Mouse (Mus musculus): ENCODE results near the gene Cpvl. TPM values are rescaled to one million over a fixed set of nuclear protein-coding genes. Genes with fewer than 3 reads are reported as not detected.

Cpvl gene
- total and polyA plus RNA-seq, 3 experiments, result not detected

GRCm38 (mm10) chr6:54018038-54018437 is 39.6 kb upstream of the Cpvl start:
- TF ChIP-seq POLR2AphosphoS2 (IDR thresholded peaks at IDR 0.05; ENCODE audit: low read length) (no peak), MAX (IDR thresholded peaks at IDR 0.05; ENCODE audit: low read length) (no peak), ZKSCAN1 (IDR thresholded peaks at IDR 0.05; ENCODE audit: low read depth, low read length) (no peak), ETS1 (IDR thresholded peaks at IDR 0.05; ENCODE audit: low read depth, low read length) (no peak), MEF2A (IDR thresholded peaks at IDR 0.05; ENCODE audit: extremely low read depth, insufficient replicate concordance, low read depth, low read length, poor library complexity, severe bottlenecking) (no peak), KAT2A (conservative IDR thresholded peaks at IDR 0.05; ENCODE audit: low read depth, low read length) (no peak), CTCF (IDR thresholded peaks at IDR 0.05 in 2 of 3, conservative IDR thresholded peaks at IDR 0.05 in 1 of 3; ENCODE audit: control insufficient read depth in 1 of 3, insufficient read depth in 1 of 3, low read depth in 2 of 3, low read length in 3 of 3, poor library complexity in 1 of 3, severe bottlenecking in 1 of 3) (no peak), E2F4 (IDR thresholded peaks at IDR 0.05; ENCODE audit: borderline replicate concordance, low read depth, low read length) (no peak), TAL1 (IDR thresholded peaks at IDR 0.05; ENCODE audit: low read length) (no peak), EP300 (IDR thresholded peaks at IDR 0.05; ENCODE audit: low read depth in 1 of 2, low read length in 2 of 2) (no peak), CHD2 (IDR thresholded peaks at IDR 0.05; ENCODE audit: low read length) (no peak), NELFE (IDR thresholded peaks at IDR 0.05; ENCODE audit: low read depth, low read length) (no peak), MAZ (IDR thresholded peaks at IDR 0.05; ENCODE audit: low read depth, low read length) (no peak), ELF1 (IDR thresholded peaks at IDR 0.05; ENCODE audit: low read depth, low read length) (no peak), POLR2AphosphoS5 (IDR thresholded peaks at IDR 0.05; ENCODE audit: borderline replicate concordance, low read depth, low read length) (no peak), ZC3H11A (IDR thresholded peaks at IDR 0.05; ENCODE audit: low read depth, low read length) (no peak), USF1 (IDR thresholded peaks at IDR 0.05; ENCODE audit: low read depth, low read length) (no peak), GABPA (IDR thresholded peaks at IDR 0.05; ENCODE audit: low read depth, low read length) (no peak), BHLHE40 (IDR thresholded peaks at IDR 0.05; ENCODE audit: borderline replicate concordance, low read depth, low read length) (no peak), MAFK (IDR thresholded peaks at IDR 0.05; ENCODE audit: borderline replicate concordance, low read depth, low read length) (no peak)
- no peak overlapping the region for H3K4me3 ChIP-seq (ENCODE audit: control insufficient read depth in 1 of 2, insufficient read depth in 1 of 2, low read depth in 2 of 2, low read length in 2 of 2)
- H3K36me3 ChIP-seq (ENCODE audit: control insufficient read depth in 1 of 2, insufficient read depth in 2 of 2, low read length in 2 of 2), result no peaks in the 10 kb centered on the region
- H3K9me3 ChIP-seq (replicated peaks; ENCODE audit: insufficient read depth, low read length), result no peaks in the 10 kb centered on the region
- no peak overlapping the region for H3K9ac ChIP-seq (ENCODE audit: control insufficient read depth, low read depth, low read length, poor library complexity, severe bottlenecking)
- H3K27me3 ChIP-seq (ENCODE audit: control insufficient read depth in 1 of 2, insufficient read depth in 2 of 2, low read length in 2 of 2), result no peaks in the 10 kb centered on the region
- no peak overlapping the region for H3K27ac ChIP-seq (ENCODE audit: control insufficient read depth, low read depth, low read length)
- no peaks in the 10 kb centered on the region for H3K79me2 ChIP-seq (ENCODE audit: control insufficient read depth, insufficient read depth, low read length, poor library complexity)
- H3K4me1 ChIP-seq (ENCODE audit: control insufficient read depth in 1 of 2, insufficient read depth in 2 of 2, low read length in 2 of 2), result no peaks in the 10 kb centered on the region
- DNase-seq (ENCODE audit: low read depth, low spot score), result no peak

- no peak overlapping the region for H3K9ac ChIP-seq (ENCODE audit: control insufficient read depth, low read depth, low read length, poor library complexity, severe bottlenecking)
- no peaks in the 10 kb centered on the region for H3K36me3 ChIP-seq (ENCODE audit: control insufficient read depth in 1 of 2, insufficient read depth in 2 of 2, low read length in 2 of 2)
- TF ChIP-seq CHD1 (IDR thresholded peaks at IDR 0.05; ENCODE audit: low read depth, low read length) (no peak), ZNF384 (IDR thresholded peaks at IDR 0.05; ENCODE audit: low read depth, low read length) (no peak), RAD21 (IDR thresholded peaks at IDR 0.05; ENCODE audit: low read depth, low read length) (no peak), RCOR1 (IDR thresholded peaks at IDR 0.05; ENCODE audit: low read depth, low read length) (no peak), MXI1 (IDR thresholded peaks at IDR 0.05; ENCODE audit: low read depth, low read length) (no peak), GATA1 (IDR thresholded peaks at IDR 0.05; ENCODE audit: low read depth, low read length) (no peak), USF1 (IDR thresholded peaks at IDR 0.05; ENCODE audit: low read depth, low read length) (no peak), TBP (IDR thresholded peaks at IDR 0.05; ENCODE audit: low read depth, low read length) (no peak), MAZ (IDR thresholded peaks at IDR 0.05; ENCODE audit: low read depth, low read length) (no peak), SMC3 (IDR thresholded peaks at IDR 0.05; ENCODE audit: low read depth, low read length) (no peak), MYB (IDR thresholded peaks at IDR 0.05; ENCODE audit: low read depth, low read length) (no peak), USF2 (IDR thresholded peaks at IDR 0.05; ENCODE audit: borderline replicate concordance in 1 of 2, insufficient read depth in 1 of 2, low read depth in 1 of 2, low read length in 2 of 2) (no peak), HCFC1 (IDR thresholded peaks at IDR 0.05; ENCODE audit: low read depth, low read length) (no peak)
- H3K4me1 ChIP-seq (ENCODE audit: control insufficient read depth in 1 of 2, insufficient read depth in 2 of 2, low read length in 2 of 2), result no peaks in the 10 kb centered on the region
- H3K9me3 ChIP-seq (replicated peaks; ENCODE audit: insufficient read depth, low read length), result no peaks in the 10 kb centered on the region
- no peak overlapping the region for H3K4me3 ChIP-seq (ENCODE audit: control insufficient read depth in 1 of 2, insufficient read depth in 1 of 2, low read depth in 2 of 2, low read length in 2 of 2)
- H3K79me2 ChIP-seq (ENCODE audit: control insufficient read depth, insufficient read depth, low read length, poor library complexity), result no peaks in the 10 kb centered on the region
- H3K27ac ChIP-seq (ENCODE audit: control insufficient read depth, low read depth, low read length), result no peak overlapping the region
- no peaks in the 10 kb centered on the region for H3K27me3 ChIP-seq (ENCODE audit: control insufficient read depth in 1 of 2, insufficient read depth in 2 of 2, low read length in 2 of 2)
- no peak for DNase-seq (ENCODE audit: low read depth, low spot score)
Measured at GRCm38 (mm10) chr6:54012163-54012562, 33.7 kb upstream of the Cpvl start.

All from MEL (cell line).